Mouse (Mus musculus) right cerebral cortex, adult 2 months (tissue): ENCODE measurements around the gene Hadh.

Source experiments
- DNase-seq, 2 experiments: peaks; one replicate each; pipeline ENCODE4 v3.0.0; 2021 to 2022; ENCODE audit warnings: low spot score in 2 of 2

Gene Hadh

DNA sequence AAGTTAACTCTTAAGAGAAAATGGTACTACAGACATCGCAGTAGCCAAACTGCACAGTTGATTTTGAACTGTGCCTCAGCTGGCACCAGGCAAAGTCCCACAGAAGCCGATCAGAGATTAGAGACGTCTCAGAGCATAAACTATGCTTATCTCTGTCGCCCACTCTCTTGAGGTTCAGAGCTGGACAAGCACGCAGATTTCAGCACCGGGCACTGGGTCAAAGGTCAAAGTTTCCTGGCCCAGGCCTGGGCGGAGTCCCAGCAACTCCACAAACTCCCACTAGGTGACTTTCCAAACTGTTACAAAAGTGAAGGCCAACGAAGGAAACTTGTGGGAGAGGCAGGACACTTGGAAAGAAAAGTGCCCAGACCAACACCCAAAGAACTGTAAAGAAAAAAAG lies 744 bp downstream of the Hadh start:
- no peak for DNase-seq

DNA sequence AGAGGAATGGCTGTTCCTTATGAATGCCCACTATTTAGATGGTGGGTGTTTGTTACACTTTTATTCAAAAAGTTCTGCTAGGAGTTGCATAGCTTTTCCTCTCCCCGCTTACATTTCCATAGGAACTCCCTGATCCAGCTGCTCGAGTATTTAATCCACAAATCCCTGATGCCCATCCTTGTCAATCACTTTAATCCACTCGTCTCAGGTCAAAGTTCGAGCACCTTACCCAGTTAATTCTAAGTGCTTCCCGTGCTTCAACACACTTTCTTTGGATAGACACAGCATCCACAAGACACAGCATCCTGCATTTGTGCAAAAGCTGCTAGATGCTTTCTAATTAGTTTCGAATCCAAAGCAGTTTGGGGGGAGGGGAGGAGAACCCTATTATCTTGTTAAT lies 1.5 kb downstream of the Hadh start:
- no peak for DNase-seq

DNA sequence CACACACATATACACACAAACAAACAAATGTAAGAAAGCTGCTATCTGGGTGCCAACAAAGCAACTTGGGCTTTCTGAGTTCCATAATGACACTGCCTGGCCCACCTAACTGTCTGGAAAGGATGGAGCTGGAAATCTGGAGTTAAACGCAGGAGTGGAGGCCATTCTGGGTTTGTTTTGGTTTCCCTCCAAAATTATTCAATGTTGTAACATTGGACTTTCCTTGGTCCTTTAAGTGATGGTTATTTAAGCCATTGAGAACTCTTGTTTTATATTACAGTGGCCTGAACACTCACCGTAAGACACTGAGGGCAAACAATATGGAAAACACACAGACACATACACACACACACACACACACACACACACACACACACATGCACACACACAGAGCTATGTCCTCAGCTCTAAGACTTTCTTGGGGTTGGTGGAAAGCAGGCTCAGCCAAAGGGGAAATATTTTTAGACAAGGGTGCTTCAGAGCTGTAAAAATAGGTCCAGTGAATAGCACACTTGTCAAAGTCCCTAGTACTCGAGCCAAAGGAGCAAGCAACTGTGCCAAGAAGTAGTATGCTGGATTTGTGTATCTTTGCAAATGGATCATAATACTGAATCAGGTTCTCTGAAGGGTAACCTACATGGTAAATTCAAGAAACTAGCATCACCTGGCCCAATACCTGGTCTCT lies 5.4 kb downstream of the Hadh start:
- DNase-seq = no peak

DNA sequence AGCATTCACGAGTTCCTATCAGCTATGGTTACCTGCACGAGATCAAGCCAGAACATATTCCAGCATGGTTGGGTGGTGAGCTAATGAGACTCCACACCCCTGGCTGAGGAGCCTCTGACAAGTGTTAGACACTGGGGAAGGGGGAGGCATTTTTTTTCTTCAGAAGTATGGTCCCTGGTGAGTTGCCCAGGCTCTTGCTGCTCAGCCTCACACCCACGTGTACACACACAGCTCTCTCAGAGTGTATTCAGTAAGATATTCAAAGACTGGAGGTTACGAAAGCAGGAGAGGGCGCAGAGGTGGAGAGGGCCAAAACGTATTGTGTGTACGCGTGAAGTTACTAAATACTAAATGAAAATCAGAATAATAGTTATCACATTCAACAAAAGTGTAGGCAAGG lies 6.4 kb downstream of the Hadh start:
- DNase-seq = no peak

DNA sequence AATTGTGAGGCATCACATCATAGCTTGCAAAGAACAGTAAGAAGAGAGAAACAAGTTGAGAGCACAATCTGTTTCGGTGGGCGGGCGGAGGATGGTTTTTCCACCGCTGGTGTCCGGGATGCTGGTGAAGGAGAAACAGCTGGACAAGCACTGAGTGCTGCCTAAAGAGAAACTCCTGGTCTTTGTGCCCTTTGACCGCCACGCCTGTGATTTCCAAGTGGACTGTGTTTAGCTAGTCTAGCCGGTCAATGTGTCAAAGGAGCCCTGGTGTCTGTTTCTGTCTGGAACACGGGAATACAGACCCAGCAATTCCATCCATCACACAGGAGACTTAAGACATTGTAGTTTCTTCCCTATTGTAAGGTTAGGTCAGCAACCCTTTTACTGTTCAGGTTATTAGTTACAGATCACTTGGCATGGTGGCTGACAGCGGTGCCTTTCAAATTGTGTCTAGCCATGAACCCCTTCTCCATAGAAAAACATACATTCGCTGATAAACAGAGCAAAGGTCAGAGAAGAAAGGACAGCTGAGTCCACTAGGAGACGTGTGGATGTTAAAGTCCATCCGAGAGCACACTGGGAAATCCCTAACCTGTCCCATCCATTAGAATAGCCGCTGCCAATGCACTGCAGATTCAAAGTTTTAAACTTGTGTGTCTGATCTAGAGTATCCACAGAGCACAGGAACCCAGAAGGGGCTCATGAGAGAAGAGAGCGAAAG lies 8.0 kb downstream of the Hadh start:
- no peak for DNase-seq

DNA sequence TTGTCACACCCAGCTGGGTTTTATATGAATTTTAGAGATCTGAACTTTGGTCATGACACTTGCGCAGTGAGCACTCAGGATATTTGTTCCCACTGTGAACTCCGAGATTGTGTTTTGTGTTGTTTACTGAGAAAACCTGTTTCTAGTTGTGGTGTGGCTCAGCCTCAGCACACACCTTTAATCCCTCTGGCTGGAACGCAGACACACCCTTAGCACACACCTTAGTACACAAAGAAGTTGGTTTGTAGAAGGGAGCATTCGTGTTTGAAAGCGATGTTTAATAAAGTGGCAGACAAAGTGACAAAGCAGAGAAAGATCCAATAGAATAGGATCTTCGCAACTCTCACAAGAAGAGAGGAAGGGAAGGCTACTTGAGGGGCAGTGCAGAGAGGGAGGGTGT lies 11.5 kb downstream of the Hadh start:
- DNase-seq = no peak

DNA sequence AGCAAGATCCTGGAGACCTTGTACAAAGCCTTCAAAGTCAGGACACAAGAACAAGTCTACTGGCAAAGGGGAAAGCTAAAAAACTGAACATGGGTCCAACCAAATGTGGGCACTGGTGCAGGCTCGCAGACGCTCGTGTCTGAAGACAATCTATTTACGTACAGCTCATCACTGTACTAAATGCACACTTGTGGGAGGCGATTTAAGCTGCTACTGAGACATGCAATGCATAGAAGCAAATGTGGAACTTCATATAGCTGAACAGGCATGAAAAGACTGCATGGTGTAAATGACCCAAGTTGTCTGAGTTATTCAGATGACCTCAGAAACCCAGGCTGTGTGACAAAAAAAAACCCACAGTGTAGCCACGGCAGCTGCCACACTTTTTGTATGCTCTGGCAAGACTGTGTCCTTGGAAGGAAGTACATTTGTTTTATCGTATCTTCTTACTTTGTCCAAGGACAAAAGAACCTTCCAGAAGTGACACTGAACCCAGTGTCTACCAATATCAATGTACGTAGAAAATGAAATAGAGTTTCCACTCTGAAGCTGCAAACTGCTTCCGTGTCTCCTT lies 12.4 kb downstream of the Hadh start:
- DNase-seq = peak in 1 of 2 experiments; percentile 17

DNA sequence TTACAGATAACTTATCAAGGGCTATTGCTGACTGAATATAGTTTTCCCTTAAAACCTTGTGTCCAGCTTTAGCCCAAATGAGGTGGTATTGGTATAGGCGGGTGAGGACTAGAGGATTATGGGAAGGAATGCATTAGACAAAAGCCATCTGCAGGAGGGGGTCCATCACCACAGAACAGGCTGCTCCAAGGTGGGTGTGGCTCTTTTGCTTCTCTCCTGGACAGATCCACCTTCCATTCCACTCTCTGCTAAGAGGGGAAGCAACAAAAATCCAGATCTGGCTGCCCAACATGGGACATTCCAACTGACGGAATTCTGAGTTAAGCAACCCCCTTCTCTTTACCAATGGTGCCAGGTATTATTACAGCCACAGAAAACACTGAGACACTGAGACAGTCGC lies 13.0 kb downstream of the Hadh start:
- DNase-seq = no peak

DNA sequence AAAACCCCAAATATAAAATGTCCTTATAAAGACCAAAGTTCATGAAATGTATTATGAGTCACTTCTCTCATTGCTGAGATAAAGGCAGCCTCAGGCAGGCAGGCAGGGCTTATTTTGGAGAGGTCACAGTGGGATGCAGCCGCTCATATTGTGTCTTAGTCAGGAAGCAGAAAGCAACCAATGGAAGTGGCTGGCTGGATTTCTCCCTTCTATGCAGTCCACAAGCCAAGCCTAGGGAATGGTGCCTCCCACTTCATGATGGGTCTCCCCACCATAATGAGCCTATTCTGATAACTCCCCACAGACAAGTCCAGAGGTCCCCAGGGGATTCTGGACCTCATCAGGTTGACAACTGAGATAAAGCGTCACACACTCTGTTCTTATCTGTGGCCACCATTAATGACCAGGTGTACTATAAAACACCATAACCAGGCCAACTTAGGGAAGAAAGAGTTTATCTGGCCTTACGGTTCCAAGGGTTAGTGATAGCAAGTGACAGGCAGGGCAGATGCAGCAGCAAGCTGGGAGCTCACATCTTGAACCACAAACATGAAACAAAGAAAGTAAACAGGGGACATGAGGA lies 16.4 kb downstream of the Hadh start:
- DNase-seq = no peak

DNA sequence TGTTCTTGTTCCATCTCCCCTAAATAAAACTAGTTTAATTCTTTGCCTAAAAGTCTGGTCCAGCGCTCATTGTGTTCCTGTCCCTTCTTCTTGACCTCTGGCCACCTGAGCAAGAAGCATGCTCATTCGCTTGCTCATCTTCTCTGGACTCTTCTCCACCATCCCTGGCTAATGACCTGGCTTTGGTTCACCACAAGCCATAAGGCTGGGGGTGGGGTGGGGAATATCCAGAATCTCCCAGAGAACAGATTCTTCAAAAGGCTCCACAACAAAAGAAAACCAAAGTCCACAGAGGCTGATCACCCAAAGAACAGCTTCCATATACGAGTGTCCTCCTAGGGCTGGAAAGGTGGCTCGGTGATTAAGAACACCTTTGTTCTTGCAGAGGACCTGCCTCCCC lies 16.9 kb downstream of the Hadh start:
- DNase-seq = no peak

DNA sequence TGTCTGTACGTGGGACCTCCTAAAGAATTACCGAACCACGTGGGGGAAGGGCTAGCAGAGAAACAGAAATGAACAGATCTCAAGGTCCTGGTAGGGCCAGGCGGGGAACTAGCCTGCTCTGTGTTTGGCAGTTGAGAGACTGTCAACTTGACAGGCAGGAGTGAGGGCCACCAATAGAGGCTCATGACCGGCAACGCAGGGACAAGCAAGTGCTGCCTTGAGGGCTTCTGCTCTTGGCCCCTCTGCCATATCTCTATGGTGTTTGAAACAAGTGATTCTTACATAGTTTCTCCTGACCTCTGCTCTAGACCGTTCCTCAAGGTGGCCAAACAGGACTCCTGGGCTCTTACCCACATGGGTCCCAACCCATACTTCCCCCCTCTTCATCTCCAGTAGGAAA lies 20.3 kb downstream of the Hadh start:
- no peak for DNase-seq

DNA sequence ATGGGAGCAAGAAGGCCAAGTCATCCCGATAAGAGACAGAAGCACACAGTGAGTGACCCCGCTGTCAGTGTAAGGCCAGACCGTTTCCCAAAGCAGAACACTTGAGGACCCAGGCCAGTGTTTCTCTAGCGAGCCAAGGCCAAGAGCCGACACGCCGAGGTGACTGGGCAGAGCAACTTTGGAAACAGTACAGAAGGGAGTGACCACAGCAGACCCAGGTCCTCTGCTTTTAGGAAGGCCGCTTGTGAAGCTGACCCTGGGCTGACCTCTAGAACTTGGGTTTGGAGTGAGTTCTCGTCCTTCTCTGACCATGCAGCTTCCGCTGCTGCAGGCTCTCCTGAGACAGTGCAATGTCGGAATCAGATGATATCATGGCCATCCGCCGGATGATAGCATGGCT lies 20.9 kb downstream of the Hadh start:
- DNase-seq = no peak

DNA sequence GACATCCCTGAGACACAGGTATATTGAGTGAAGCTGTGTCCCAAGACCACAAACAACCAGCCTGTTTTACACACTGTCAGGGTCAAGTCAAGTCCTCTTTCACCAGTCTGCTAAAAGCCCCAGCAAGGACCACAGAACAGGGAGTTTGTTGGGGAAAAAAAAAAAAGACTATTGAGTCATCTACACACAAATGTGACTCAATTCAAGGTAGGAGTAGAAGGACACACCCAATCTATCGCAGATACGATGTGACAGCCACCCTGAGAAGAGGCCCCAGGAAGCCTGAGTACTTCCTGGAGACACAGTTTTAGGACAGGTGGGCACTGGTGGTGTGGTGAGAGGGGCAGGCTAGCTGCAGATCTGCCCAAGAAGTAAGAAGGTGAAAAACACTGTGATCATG lies 21.6 kb downstream of the Hadh start:
- no peak for DNase-seq

DNA sequence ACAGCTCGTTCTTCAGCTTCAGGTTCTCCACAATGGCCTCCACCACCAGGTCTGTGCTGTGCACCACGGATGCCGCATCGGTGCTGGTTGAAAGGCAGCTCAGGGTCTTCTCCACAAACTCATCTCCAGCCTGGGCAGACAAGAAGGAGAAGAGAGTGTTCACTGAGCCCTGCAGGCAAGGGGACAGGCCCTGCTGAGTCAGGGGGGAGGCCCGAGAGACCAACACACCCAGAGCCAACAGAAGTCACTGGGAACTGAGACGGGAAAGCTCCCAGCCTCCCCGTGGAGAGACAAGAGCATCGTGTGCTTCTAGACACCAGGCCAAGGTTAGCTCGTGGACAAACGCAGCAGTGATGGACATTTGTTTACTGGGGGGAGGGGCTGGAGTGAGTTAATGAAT lies 23.5 kb downstream of the Hadh start:
- no peak for DNase-seq

DNA sequence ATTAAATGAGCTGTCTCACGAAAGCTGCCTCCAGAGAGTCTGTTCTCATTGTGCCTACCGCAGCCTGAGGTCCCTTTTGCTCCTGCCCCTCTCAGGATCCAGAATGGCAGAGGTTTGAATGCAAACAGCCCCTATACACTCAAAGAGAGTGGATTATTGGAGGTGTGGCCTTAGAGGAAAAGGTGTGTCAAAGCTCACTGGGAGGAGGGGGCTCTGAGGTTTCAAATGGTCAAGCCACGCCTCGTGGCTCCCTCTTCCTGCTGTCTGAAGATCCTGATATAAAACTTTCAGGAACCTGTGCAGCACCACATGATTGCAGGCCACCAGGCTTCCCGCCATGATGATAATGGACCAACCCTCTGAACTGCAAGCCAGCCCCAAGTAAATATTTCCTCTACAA lies 24.1 kb downstream of the Hadh start:
- no peak for DNase-seq

DNA sequence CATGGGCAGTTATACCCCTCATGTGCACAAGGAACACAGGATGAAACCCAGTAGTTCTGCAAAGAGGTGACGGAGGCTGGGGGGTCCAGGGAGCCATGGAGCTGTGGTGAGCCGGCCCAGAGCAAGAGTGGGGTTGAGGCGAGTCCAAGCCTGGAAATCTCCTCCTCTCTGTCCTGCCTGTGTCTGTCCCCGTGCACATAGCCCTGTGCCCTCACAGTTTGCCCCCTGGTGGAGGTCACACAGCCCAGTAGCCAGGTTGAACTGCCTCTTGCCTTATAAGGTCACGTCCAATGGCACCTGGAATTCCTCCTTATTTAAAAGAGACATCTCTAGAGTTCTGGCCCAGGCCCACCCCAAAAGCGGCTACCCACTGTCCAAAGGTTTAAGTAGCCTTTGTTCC lies 24.5 kb downstream of the Hadh start:
- DNase-seq = no peak

DNA sequence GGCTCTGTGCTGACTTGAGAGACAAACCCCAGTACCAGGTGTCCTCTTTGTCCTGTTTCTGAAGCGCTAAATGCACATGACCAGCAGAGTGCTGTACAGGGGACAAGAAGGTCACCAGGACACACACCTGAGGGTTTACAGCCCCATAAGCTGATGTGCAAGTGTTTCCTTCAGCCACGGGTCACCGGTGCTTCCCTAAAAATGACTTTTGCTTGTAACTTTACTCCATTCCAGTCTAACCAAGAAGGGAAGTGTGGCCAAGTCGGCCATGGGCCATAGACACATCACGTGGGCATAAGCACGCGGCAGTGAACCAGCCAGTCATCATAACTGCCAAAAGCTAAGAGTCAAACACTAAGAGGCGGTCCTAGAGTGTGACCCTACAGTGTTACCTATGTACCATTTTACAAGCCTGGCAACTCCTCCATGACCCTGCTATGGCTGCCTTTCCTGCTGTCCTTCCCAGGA lies 25.3 kb downstream of the Hadh start:
- no peak for DNase-seq

DNA sequence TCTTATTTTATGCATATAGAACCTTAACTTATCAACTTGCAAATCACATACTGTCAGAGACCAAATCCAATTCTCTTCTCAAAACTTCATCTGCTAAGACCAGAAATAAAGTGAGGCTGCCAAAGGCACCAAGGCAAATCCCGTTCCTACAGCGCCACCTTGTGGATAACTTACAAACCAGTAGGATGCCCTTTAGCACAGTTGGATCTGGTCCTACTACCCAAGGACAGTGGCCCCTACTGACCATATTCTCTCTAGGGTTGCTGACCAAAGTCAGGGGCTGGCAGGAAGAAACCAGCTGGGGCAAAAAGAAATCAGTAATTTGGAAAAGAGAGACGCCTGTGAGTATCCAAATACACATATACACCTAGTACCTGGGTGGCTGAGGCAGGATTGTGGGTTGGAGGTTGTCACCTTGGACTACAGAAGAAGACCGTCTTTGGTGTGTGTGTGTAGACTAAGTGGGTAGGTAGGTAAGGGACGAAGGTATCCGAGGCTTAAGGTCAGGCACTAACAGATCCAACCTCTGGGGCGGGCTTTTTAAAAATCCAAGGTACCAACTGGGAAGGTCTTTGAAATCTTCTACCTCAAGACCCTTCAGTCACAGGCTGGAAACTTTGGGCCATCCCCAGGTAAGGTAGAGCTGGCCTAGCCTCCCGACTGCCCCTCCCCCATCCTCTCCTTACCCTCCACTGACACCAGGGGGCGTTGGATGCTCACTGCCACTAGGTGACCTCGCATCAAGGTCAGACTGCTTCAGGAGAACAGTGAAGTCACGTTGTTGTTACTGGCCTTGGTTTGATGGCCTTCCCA lies 25.9 kb downstream of the Hadh start:
- DNase-seq = peak; percentile 68 to 77

DNA sequence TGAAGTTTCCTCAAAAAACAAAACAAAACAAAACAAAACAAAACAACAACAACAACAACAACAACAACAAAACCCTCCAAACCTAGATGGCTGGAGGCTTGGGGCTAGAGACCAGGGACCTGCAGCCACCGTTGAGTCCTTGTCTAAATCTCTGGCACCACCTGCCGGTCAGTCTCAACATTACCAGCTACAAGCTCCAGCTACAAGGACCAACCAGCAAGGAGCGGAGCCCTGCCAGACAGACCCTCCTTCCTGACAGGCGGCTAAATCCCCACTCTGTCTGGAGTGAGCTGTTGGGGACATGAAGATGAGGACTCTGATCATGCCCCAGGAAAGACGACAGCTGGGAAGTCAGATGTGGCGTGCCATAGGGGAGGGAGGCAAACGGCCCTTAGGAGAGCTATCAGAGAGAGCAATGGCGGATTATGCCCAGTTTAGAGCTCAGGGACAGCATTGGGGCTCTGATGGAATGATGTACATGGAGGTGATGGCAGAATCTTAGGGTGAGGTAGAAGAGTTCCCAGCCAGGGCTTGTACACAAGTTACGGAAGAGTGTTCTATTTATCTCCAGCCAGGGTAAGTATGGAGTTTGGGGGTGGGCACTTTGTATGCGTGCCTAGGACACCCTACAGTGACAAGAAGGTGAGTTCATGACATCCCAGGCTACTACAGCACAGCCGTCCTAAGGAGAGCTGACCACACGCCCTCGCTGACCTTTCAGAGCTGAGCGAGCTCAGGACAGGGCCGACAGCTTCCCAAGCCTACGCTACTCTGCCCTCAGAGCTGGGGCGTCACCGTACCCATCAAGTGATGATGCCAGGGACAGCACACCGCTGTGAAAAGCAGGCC lies 33.9 kb downstream of the Hadh start:
- peak; percentile 81 to 85 for DNase-seq

DNA sequence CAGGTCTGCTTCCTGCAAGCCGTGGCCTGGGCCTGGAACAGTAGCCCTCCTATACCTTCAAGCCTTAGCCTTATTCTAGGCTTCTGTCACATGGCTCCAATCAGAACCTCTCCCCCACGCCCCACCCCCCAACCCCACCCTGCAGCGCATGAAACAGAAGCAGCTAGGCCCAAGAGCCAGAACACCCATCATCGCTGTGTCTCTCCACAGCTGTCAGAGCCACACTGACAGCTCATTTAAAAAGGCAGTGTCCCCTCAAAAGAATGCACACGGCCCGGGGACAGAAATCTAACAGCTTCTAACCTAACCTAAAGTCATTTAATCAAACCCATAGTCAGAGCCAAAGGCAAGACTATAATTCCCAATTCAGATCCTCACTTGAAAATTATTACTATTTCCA lies 34.8 kb downstream of the Hadh start:
- no peak for DNase-seq

DNA sequence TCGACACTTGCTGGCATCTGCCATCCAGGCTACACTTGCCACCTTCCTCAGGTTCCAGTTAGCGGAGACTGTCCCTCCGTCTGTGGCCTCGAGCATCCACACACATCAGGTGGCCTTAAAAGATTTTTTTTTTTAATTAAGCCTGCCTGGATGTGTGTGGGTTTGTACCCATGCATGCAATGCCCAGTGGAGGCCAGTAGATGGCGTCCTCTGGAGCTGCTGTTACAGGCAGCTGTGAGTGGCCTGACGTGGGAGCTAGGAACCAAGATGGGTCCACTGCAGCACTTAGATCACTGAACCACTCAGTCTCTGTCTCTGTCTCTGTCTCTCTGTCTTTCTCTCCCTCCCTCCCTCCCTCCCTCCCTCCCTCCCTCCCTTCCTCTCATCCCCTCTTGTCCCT lies 43.8 kb downstream of the Hadh start:
- no peak for DNase-seq
